Mouse (Mus musculus): ENCODE results near the gene Txndc15. TPM values are rescaled to one million over a fixed set of nuclear protein-coding genes. Genes with fewer than 3 reads are reported as not detected.
A peak's percentile ranks its signal among the peaks of the same experiment; 100 is the strongest.
"Not testable (repeated sequence)": the region's sequence is repeated elsewhere in the genome, so short reads cannot be mapped to it uniquely, and the experiment has no call there.

Txndc15 gene
- total and polyA plus RNA-seq, 3 experiments: 29.1 to 47.1 (median 39.4) TPM

GRCm38 (mm10) chr13:55686107-55686633 is 28.3 kb upstream of the Txndc15 start:
- no peaks in the 10 kb centered on the region for H3K36me3 ChIP-seq (ENCODE audit: control insufficient read depth, insufficient read depth, low read length)
- no peak for DNase-seq
- no peak overlapping the region for H3K4me3 ChIP-seq
- H3K27me3 ChIP-seq (ENCODE audit: control insufficient read depth, insufficient read depth, low read length): no peaks in the 10 kb centered on the region
- H3K79me2 ChIP-seq (replicated peaks; ENCODE audit: control insufficient read depth, insufficient read depth, low read length): no peaks in the 10 kb centered on the region
- no peak overlapping the region for H3K9ac ChIP-seq (ENCODE audit: low read depth, low read length)
- no peaks in the 10 kb centered on the region for H3K4me1 ChIP-seq (ENCODE audit: control insufficient read depth, insufficient read depth, low read length)
- TF ChIP-seq CTCF (IDR thresholded peaks at IDR 0.05): no peak
- TF ChIP-seq POLR2A (IDR thresholded peaks at IDR 0.05; ENCODE audit: insufficient read depth, low read depth, low read length): no peak
- TF ChIP-seq EP300 (IDR thresholded peaks at IDR 0.05; ENCODE audit: insufficient read depth, low read depth, low read length): no peak
- 44% methylated on average over 9 of the region's 9 CpGs for WGBS
- no peak overlapping the region for H3K27ac ChIP-seq
- intact Hi-C loops (cut with DNase I): no loop called here

- no peak overlapping the region for H3K9ac ChIP-seq (ENCODE audit: low read depth, low read length)
- no peak overlapping the region for H3K27ac ChIP-seq
- 44% methylated on average over 4 of the region's 4 CpGs for WGBS
- DNase-seq: no peak
- H3K36me3 ChIP-seq (ENCODE audit: control insufficient read depth, insufficient read depth, low read length): no peaks in the 10 kb centered on the region
- no peaks in the 10 kb centered on the region for H3K27me3 ChIP-seq (ENCODE audit: control insufficient read depth, insufficient read depth, low read length)
- H3K4me1 ChIP-seq (ENCODE audit: control insufficient read depth, insufficient read depth, low read length): no peaks in the 10 kb centered on the region; the same call in 1 of the 2 replicates
- no peaks in the 10 kb centered on the region for H3K79me2 ChIP-seq (replicated peaks; ENCODE audit: control insufficient read depth, insufficient read depth, low read length)
- no peak overlapping the region for H3K4me3 ChIP-seq
- intact Hi-C loops (cut with DNase I): no loop called here
- TF ChIP-seq POLR2A (IDR thresholded peaks at IDR 0.05; ENCODE audit: insufficient read depth, low read depth, low read length): no peak
- no peak for TF ChIP-seq CTCF (IDR thresholded peaks at IDR 0.05)
- no peak for TF ChIP-seq EP300 (IDR thresholded peaks at IDR 0.05; ENCODE audit: insufficient read depth, low read depth, low read length)
Measured at GRCm38 (mm10) chr13:55687927-55688602, 26.4 kb upstream of the Txndc15 start.

GRCm38 (mm10) chr13:55692535-55693242 is 21.8 kb upstream of the Txndc15 start, which contains the start of gene B230219D22Rik:
Gene B230219D22Rik, plus strand, starts transcription at chr13:55693124.
- TF ChIP-seq POLR2A (IDR thresholded peaks at IDR 0.05; ENCODE audit: insufficient read depth, low read depth, low read length): peak; percentile 97
- 0 out of 2 replicates have a peak, but pooled peaks have one; percentile 9 for TF ChIP-seq EP300 (IDR thresholded peaks at IDR 0.05; ENCODE audit: insufficient read depth, low read depth, low read length)
- peak; percentile 35; the same call in 1 of the 2 replicates for TF ChIP-seq CTCF (IDR thresholded peaks at IDR 0.05)
- Histone ChIP-seq H3K4me3 (peak within 1 kb of the TSS; percentile 97), H3K79me2 (replicated peaks; ENCODE audit: control insufficient read depth, insufficient read depth, low read length) (peaks cover 2% of the 10 kb centered on the region), H3K9ac (ENCODE audit: low read depth, low read length) (peak within 1 kb of the TSS; percentile 95), H3K4me1 (ENCODE audit: control insufficient read depth, insufficient read depth, low read length) (peaks cover 12% of the 10 kb centered on the region), H3K27ac (peak within 1 kb of the TSS; percentile 98), H3K36me3 (ENCODE audit: control insufficient read depth, insufficient read depth, low read length) (peaks cover 3% of the 10 kb centered on the region; the same call in 1 of the 2 replicates), H3K27me3 (ENCODE audit: control insufficient read depth, insufficient read depth, low read length) (no peaks in the 10 kb centered on the region)
- peak; percentile 93 for DNase-seq
- intact Hi-C loops (cut with DNase I): loop anchor here (1.0 to 2.0 kb wide), 2 partner anchors 22 to 34 kb away; partner anchors contain the start of genes Pcbd2 and Txndc15
- WGBS: 1% methylated on average over 51 of the region's 51 CpGs

GRCm38 (mm10) chr13:55693243-55693721 is 21.2 kb upstream of the Txndc15 start:
- Histone ChIP-seq H3K27ac (peak overlapping the region; percentile 98), H3K4me3 (peak overlapping the region; percentile 97), H3K27me3 (ENCODE audit: control insufficient read depth, insufficient read depth, low read length) (no peaks in the 10 kb centered on the region), H3K36me3 (ENCODE audit: control insufficient read depth, insufficient read depth, low read length) (peaks cover 3% of the 10 kb centered on the region; the same call in 1 of the 2 replicates), H3K9ac (ENCODE audit: low read depth, low read length) (peak overlapping the region; percentile 95), H3K4me1 (ENCODE audit: control insufficient read depth, insufficient read depth, low read length) (peaks cover 12% of the 10 kb centered on the region), H3K79me2 (replicated peaks; ENCODE audit: control insufficient read depth, insufficient read depth, low read length) (peaks cover 2% of the 10 kb centered on the region)
- DNase-seq: no peak
- WGBS: under 1% methylated on average over 58 of the region's 70 CpGs
- TF ChIP-seq POLR2A (IDR thresholded peaks at IDR 0.05; ENCODE audit: insufficient read depth, low read depth, low read length) (no peak), CTCF (IDR thresholded peaks at IDR 0.05) (no peak), EP300 (IDR thresholded peaks at IDR 0.05; ENCODE audit: insufficient read depth, low read depth, low read length) (no peak)
- intact Hi-C loops (cut with DNase I): loop anchor here (1.0 to 2.0 kb wide), 2 partner anchors 21 to 34 kb away; partner anchors contain the start of genes Pcbd2 and Txndc15

GRCm38 (mm10) chr13:55694110-55694509 is 20.3 kb upstream of the Txndc15 start:
- Histone ChIP-seq H3K4me1 (ENCODE audit: control insufficient read depth, insufficient read depth, low read length) (peaks cover 12% of the 10 kb centered on the region), H3K27ac (peak overlapping the region; percentile 98; the same call in 1 of the 2 replicates), H3K36me3 (ENCODE audit: control insufficient read depth, insufficient read depth, low read length) (peaks cover 3% of the 10 kb centered on the region; the same call in 1 of the 2 replicates), H3K9ac (ENCODE audit: low read depth, low read length) (peak overlapping the region; percentile 36; the same call in 1 of the 2 replicates), H3K4me3 (peak overlapping the region; percentile 97), H3K27me3 (ENCODE audit: control insufficient read depth, insufficient read depth, low read length) (no peaks in the 10 kb centered on the region), H3K79me2 (replicated peaks; ENCODE audit: control insufficient read depth, insufficient read depth, low read length) (peaks cover 2% of the 10 kb centered on the region)
- TF ChIP-seq POLR2A (IDR thresholded peaks at IDR 0.05; ENCODE audit: insufficient read depth, low read depth, low read length) (no peak), EP300 (IDR thresholded peaks at IDR 0.05; ENCODE audit: insufficient read depth, low read depth, low read length) (no peak), CTCF (IDR thresholded peaks at IDR 0.05) (no peak)
- intact Hi-C loops (cut with DNase I): no loop called here
- no peak for DNase-seq
- 6% methylated on average over 8 of the region's 8 CpGs for WGBS

GRCm38 (mm10) chr13:55695989-55696388 is 18.5 kb upstream of the Txndc15 start:
- H3K36me3 ChIP-seq (ENCODE audit: control insufficient read depth, insufficient read depth, low read length); H3K9ac ChIP-seq (ENCODE audit: low read depth, low read length); H3K79me2 ChIP-seq (replicated peaks; ENCODE audit: control insufficient read depth, insufficient read depth, low read length); H3K27me3 ChIP-seq (ENCODE audit: control insufficient read depth, insufficient read depth, low read length); H3K27ac ChIP-seq; H3K4me3 ChIP-seq; intact Hi-C loops (cut with DNase I); DNase-seq: not testable (repeated sequence)
- 58% methylated on average over 1 of the region's 3 CpGs for WGBS
- H3K4me1 ChIP-seq (ENCODE audit: control insufficient read depth, insufficient read depth, low read length): peaks cover 12% of the 10 kb centered on the region

Measured in heart, adult 2 months (tissue).